Mouse (Mus musculus): ENCODE results near the gene Gramd4.
"Not testable (repeated sequence)": the region's sequence is repeated elsewhere in the genome, so short reads cannot be mapped to it uniquely, and the experiment has no call there.

The Gramd4 gene

DNA sequence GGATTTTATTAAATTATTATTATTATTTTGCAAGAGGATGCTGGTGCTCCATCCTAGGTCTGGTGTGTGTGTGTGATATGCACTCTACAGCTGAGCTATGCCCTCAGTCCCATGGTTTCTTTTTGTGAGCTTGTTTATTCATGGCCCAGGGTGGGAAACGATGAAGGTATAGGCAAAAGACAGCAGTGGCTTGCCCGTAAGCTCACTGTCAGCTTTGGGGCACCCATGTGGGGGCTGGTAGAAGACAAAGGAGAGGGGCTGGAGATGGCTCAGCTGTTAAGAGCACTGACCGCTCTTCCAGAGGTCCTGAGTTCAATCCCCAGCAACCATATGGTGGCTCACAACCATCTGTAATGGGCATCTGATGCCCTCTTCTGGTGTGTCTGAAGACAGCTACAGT is 123.8 kb downstream of the Gramd4 start:
- in situ Hi-C loops (cut with MboI): not testable (repeated sequence)

DNA sequence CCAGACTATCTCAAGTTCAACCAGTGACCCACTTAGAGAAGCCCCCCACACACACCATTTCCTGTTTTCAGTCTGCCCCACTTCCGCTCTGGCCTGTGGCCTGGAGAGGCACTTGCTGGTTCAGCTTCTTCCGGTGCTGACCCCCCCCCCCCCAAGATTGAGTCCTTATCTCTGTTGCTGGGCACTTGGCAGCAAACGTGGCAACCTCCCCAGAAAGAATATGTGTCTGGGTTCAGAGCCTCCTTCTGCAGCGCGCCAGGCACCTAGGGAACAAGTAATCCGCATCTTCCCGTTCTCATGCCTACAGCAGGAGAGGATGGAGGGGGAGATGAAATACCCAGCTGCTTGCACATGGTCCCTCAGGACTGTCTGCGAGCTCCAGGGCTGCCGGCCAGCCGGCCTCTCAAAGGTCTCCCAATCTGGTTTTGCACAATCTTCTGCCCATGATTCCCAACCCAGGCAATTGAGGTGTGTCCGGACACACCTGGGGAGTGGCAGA is 124.5 kb downstream of the Gramd4 start:
- in situ Hi-C loops (cut with MboI): no loop called here

DNA sequence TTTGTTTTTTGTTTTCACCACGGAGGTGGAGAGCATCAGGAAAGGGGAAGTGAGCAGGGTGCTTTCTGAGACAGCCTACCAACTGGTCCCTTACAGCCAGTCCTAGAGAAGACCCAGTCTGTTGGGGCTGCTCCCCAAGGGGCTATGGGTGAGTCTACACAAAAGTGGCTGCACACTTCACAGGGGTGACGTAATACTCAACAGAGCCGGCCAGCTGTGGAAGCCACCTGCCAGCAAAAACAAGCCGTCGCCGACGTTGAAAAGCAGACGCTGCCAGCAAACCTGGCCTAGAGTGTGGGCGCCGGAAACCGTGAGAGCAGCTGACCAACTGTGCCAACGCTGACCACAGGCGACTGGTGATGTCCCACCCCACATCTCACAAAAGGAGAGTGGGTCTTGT is 125.2 kb downstream of the Gramd4 start:
- in situ Hi-C loops (cut with MboI): no loop called here

DNA sequence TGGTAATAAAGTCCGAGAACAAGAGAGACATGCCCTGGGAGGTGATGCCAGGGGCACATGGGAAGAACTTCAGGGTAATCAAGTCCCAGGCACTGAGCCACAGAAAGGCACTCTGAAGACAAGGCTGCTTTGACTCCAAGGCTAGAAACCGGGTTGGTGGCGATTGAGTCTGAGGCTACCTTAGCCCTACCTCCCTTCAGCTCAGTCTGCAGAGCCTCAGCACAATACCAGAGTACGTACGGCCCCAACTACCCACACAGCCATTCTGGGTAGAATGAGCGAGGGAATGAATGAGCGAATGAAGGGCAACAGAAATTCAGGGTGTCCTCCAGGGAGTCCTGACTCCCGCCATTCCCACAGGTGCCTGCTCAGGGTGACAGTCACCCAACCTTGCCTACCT is 126.0 kb downstream of the Gramd4 start:
- in situ Hi-C loops (cut with MboI): no loop called here

DNA sequence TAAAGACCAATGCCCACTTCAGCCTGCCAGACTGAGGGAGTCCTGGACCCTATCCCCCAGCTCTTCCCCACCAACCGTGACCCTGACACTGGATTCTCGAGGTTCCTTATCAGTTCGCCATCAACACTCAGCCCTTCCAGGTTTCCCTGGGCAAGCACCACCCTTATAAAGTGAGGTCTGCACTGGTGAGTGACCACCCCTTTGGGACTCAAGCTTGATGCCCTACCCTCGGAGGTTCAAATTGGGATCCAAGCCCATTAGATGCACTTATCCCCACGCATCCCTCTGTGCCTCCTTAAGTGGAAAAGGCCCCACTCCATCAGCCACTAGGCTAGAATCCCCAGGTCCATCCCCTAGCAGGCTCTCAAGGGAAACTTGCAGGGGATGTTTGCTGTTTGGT is 126.6 kb downstream of the Gramd4 start:
- in situ Hi-C loops (cut with MboI): no loop called here

DNA sequence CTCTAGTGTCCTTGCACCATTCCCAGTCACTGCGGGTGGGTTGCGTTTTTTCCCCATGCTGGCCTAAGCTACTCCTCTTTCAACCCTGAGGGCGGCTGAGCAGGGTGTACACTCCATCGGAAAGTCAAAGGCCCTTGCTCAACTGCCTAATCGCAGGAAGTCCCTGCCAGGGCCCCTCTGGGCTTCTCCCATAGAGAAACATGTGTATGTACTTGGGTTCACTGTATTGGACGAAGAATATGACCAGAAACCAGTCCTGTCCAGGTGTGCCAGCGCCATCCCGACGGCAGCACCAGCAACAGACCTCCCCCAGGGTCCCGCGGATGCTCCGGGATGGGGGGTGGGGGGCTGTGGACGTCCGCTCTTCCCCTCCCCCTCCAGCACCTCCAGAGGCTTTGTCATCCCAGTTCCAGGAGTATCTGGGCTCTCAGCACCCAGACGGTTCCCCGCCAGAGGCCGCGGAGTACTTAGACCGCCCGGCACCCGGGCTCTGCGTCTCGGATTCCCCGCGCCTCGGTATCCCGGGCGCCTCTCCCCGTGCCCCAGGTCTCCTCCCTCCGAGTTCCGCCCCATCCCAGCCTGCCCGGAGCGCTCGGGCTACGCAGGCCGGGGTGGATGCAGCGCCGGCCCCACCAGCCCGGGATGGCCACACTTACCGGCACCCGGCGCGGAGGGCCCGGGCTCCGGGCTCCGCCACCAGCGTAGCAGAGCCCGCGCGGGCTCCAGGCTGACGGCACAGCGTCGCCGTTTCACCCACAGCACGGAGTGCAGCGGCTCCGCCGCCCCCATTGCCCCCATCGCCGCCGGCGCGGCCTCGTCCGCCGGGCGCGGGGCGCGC is 127.6 kb downstream of the Gramd4 start:
- in situ Hi-C loops (cut with MboI): no loop called here

- in situ Hi-C loops (cut with MboI): no loop called here
Observed at GRCm38 (mm10) chr15:86185689-86186569, 128.4 kb downstream of the Gramd4 start, which contains the start of gene Cerk. TSS of gene Cerk (minus strand) at chr15:86186141.

GRCm38 (mm10) chr15:86186686-86187085 is 129.2 kb downstream of the Gramd4 start:
- in situ Hi-C loops (cut with MboI): no loop called here

Measured in mature B cell (primary cell).